Mouse (Mus musculus) granulocyte monocyte progenitor cell, adult 5-6 weeks (primary cell): Measurements from ENCODE around the gene Bean1. TPM values are rescaled to one million over a fixed set of nuclear protein-coding genes. Genes with fewer than 3 reads are reported as not detected.

Experiments
- ATAC-seq: replicated peaks from 2 replicates; pipeline ENCODE4 v1.8.0; 2016; ENCODE audit warnings: mild to moderate bottlenecking, moderate TSS enrichment, inconsistent platforms; ENCODE audit not compliant: poor library complexity, severe bottlenecking
- total RNA-seq, 2 experiments: library from RNA; stranded (forward) in 1 of 2; stranded (reverse) in 1 of 2; fragments of 200-712, 200-1000 nt in 1 of 2; fragments of >200 nt in 1 of 2; fragmentation: Nextera tagmentation in 1 of 2; gene quantifications; 2 replicates each; pipeline ENCODE4 v1.2.3; 2014 to 2017

Bean1 gene
- total RNA-seq, 2 experiments from 2014 or later, result not detected

DNA sequence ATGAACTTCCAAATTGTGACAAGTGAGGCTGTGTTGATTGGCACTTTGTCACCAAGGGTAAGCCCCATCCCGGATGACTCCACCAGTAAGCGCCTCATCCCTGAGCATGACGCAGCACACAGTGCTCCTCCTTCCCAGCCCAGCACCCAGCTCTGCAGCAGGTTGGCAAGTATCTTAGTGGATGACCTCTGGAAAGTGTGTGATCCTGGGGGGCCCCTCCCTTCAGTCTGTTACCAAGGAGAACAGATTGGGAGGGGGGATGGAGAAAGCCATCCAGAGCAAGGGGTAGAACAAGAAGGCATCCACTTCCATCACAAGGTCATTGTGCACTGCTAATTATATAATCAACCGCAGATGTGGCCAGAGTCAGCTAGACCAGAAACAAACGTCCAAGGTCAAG is 9.5 kb upstream of the Bean1 start:
- ATAC-seq, result no peak

DNA sequence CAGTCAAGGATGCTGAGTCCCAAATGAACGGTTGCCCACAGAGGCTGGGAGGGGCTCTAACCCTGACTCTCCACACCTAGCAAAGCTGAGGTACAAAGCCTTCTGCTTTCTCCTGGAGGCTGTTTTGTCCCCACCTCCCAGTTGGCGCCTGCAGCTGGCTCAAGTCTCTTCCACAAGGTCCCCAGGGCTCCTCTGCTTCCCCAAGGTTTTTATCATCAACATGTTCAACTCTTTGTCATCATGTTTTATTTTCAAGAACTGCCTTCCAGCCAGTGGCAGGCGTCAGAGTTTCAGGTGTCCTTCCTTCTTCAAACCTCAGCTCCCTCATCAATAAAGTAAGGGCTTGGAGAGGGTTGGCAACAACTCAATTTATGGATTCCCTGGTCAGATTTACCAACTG is 781 bp upstream of the Bean1 start:
- no peak for ATAC-seq

DNA sequence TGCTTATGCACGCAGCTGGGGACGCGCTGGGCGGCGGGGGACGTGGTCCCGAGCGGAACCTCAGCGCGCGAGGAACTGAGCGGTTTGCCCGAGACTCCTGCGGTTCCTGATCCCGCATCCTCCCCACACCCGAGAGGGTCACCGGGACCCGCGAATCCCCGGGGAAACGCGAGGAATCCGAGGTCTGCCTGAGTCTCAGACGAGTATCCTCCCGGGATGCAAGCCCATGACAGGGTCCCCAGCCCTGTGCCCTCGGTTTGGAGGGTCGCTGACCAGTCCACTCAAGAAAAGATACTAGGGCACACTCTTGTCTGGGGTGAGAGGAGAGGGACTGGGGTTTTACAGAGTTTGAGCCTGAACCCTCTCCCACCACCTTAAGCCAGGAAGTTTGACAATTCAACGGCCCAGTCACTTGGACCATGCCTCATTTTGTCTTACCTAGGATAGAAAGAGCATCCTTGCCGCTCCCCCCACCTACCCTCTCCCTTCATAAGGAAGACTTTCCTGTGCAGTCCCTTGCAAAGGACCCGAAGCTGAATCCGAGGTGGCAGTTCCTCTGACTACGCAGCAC is 893 bp downstream of the Bean1 start:
- peak; percentile 23; the same call in 1 of the 2 replicates for ATAC-seq

DNA sequence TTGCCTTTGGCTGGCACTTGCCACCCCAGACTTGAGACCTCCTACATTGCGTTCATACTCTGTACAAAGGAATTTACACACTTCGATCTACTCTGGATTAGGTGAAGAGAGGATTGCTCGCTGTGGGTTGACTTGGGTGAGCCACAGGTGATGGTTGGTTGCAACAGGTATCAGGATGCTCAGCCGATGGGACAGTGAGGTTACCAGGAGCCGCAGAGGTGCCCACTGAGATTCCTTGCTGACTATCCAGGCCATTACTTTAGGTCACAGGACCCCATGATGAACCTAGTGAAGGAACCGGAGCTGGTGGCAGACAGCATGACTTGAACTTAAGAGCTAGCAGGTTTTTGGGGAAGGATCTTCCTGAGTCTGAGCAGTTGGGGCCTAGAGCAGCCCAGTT is 2.2 kb downstream of the Bean1 start:
- ATAC-seq, result no peak

DNA sequence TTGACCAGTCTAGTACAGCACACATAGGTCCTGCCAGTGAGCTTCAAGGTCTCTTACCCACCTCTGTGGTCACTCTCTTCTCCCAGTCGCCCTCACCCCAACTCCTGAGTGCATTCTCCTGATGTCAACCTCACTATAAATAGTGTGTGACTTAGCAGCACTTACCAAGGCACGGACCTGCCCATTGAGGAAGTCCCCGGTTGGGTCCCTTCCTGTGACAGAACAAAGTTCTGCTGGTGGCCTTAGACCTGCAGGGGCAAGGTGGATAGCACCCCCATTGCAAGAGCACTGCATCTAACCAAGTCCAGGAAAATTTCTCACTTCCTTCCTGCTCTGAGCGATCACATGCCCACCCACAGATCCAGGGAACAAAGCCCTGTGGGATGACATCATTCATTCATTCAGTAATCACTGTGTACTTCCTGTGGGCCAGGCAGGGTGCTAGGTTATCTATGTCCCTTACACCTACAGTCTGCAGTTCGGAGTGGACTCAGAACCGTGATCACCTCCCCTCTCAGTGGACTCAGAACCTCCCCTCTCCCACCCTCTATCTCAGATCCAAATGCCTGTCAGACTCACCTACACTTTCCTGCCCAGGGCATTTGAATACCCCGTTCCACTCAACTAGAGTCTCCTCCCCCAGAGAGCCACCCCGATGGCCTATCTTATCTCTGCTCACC is 5.7 kb downstream of the Bean1 start:
- peak; percentile 60 for ATAC-seq

DNA sequence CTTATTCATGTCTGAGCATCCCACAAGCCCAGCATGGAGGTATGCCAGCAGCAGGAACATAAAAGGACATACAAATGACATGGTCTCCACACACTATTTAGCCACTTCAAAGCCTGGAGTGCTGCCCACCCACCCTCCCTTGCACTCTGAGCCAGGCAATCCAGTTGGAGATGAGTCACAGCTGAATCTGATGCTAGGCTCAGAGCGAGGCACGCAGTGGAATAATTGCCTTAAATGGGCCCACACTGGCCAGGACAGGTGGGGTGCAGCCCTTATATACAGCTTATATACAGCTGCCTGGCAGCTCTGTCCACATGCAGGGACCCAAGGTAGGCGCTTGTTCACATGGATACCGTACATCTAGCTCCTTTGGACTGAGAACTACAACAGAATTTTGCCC is 6.8 kb downstream of the Bean1 start:
- no peak for ATAC-seq

DNA sequence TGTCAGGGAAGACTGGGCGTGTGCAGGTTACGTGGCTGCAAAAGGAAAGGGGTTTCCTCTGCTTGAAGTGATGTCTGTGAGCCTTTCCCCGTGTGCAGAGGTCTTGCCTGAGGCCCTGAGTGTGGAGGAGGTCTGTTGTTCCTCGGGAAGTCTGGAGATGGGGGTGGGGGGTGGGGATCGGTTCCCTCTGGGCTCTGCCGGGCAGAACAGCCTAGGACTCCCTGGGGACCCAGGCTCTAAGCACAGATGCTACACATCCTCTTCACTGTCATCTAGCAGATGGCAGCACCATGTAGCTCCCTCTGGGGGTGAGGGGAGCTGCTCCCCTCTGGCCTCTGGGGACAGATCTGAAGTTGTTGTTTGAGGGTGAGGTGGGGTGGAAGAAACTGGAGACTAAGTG is 14.7 kb downstream of the Bean1 start:
- no peak for ATAC-seq

DNA sequence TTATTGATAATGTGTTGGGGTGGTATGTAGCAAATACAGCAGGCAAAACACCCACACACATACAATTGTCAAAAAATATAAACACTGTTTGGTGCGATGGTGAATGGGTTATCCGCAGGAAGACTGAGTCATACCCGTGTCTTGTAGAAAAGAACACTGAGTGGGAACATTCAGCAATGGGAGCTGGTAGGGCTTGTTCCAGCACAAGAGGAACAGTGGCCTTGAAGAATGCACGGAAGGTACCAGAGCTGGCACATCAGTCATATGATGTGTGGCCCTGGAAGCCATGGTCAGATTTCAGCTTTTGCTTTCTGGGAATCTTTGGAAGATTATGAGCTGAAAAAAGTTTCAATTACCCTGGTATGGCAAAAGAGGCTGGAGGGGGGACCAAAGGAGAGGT is 16.6 kb downstream of the Bean1 start:
- ATAC-seq, result no peak

DNA sequence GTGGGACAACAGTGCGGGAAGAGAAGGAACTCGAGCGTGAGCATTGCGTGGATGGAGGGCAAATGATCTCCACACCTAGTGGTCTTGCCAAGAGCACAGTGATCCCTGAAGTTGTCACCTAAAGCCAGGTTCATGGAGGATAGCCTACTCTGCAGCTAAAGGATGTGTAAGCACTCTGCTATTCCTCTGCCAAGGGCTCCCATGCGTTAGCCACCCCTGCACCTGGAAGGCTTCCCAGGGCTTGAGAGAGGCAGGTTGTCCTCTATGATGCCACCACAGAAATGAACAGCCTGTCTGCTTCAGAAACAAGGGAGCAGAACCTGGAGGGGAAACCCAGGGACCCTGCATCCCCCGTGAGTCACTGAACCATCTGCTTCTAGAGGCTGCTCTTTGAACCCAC is 17.4 kb downstream of the Bean1 start:
- no peak for ATAC-seq

DNA sequence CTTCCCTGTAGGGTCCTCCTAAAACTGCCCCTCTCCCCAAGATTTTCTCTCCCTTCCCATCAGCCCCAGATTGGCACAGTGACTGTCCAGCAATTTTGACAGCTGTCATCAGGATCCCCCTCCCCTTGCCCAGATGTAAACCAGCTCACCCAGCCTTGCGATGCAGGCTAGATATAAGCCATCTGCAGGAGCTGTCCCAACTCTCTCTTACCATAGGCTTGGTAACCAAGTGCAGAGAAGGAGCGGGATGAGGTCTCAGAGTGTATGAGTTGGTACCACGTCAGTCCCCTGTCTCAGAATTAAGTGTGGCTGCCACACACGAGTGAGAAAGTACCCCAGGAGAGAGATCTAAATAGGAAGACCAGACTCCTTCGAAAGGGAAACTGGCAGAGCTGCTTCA is 18.2 kb downstream of the Bean1 start:
- ATAC-seq, result no peak

DNA sequence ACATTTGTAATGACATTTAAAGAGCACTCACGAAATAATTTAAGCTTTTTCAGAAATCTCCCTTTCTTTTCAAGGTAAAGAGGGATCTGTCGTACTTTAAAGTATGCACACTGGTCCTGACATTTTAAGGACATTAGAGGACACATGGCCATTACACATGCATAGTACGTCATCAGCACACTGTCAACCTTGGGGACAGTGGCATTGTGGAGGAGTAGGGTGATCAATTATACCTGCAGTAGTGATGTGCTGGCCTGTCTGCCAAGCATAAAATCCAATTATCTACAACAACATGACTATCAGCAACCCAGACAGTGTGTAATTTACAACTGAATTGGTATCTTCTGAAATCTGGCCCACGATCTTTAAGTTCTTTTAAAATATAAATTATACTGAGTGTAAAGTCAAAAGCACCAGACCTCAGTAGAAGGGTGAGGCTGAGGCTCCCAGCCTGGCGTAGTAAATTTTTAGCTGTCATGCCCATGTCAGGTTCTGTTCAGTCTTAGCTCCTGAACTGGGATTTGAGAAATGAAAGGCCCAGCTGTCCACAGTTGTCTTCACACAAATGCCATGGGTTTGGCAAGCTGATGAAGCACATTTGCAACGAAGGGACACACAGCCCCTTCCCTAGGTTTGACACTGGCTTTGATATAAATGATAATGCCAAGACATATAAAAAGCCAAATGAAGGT is 20.7 kb downstream of the Bean1 start:
- ATAC-seq, result no peak

DNA sequence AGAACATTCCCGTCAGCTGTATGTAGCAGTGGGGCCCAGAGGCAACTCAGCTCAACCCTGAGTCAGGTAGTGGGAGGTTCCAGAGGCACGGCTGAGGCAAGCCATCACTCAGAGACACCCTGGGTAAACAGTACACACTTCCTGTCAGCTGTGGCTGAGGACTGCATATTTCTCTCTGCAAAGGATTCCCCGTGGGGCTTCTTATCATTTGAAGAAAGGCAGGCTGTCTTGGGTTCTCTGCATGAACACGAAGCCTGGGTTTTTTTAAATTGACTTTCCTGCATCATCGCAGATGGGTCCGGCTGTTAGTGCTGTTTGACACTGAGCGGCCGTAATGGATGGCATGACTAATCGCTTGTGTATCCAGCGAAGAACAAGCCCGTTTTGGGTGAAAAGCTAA is 21.3 kb downstream of the Bean1 start:
- ATAC-seq, result no peak

DNA sequence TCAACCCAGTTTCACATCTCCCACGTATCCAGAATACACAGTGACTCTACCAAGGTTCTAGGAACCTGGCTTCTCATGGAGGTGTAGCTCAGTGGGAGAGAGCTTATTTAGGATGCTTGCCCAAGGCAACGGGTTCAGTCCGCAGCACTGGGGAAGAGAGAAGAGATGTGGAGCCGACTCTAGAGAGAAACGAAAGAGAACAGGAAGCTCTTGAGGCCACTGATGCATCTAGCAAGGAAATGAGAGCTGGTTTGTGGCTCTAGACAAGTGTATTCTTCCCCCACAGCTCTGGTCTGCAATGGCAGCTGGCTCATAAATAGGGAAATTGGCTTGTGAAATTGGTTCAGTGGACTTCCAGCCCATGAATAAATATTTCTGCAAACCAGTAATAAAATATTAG is 29.6 kb downstream of the Bean1 start:
- peak; percentile 94 for ATAC-seq

DNA sequence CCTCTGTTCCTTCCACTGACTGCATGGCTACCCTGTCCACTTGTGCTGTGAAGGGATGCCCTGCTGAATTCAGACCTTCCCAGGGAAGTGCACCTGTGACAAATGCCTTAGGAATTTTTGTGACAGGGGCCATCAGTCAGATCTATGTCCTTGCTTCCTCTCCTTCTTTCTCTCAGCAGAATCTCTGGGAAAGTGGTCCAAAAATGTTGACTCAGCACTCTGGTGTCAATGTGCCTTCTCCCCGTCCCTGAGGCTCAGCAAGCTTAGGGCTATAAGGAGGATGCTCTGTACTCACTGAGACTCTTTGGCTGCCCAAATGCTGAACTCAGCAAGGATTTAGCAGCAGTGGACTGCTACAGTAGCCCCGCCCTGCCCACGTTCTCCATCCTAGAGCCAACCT is 31.4 kb downstream of the Bean1 start:
- no peak for ATAC-seq

DNA sequence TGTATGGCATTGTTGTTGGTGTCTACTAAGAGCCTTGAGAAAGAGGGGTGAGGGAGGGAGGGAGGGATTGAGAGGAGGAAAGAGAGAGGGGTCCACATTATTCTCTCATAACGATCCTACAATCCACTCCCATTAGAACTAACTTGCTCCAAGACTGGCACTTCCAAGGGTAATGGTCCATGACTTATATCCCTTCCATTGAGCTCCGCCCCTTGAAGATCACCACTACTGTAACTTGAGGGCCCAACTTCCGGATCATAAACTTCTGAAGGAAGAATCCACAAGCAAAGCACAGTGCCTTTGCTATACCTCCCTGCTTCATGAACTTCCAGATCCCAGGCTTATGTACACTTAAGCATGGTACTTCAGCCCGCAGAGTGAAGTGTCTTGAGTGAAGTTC is 32.1 kb downstream of the Bean1 start:
- no peak for ATAC-seq

DNA sequence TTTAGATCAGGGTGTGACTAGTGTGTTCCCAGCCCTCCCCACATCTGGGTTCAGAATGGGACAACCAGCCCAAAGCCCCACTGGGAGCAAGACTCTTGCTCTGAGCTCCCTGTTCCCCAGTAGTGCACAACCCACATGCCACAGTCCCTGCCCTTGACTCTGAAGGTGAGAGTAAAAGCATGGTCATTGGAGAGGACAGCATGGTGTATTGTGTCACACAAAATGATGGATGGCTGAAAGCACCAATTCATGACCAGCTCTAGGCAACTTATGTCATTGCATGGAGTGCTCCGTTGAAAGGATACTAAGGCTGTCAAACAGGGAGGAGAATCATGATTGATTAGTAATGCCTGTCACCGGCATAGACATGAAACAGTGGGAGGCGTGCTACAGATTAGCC is 35.0 kb downstream of the Bean1 start:
- no peak for ATAC-seq

DNA sequence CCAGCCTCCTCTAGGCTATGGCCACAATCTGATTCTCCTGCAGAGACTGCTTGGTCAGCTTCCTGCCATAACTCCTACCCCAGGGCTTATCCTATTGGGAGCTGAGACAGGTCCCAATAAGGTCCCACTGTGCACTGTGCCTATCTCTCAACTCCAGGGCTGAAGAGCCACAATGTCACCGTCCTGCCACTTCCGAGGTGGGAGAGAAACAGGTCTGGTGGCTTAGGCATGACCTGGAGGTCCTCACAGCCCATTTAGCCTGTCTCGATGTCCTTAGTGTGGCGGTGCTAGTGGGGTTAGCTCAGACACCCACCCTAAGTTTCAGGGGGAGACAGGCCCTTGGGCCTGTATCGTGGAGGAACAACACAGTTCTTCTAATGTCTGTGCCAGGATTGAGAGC is 47.4 kb downstream of the Bean1 start:
- ATAC-seq, result no peak

DNA sequence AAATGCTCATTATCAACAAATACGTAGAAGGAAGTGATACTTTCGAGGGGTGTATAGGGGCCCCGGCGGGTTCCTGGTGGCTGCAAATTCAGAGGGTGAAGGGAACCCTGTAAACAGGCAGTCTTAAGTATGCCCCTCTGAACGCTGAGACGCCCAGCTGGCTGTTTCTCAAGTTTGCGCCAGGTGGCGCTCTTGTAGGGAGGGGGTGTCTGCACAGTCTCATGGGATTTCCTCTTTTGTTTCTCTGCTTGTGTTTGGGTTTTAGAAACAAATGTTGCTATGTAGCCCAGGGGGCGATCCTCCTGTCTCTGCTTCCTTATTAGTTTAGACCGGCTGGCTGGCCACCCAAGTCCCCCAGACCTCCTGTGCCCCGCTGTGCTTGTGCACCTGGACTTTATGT is 48.8 kb downstream of the Bean1 start:
- peak; percentile 87 for ATAC-seq

DNA sequence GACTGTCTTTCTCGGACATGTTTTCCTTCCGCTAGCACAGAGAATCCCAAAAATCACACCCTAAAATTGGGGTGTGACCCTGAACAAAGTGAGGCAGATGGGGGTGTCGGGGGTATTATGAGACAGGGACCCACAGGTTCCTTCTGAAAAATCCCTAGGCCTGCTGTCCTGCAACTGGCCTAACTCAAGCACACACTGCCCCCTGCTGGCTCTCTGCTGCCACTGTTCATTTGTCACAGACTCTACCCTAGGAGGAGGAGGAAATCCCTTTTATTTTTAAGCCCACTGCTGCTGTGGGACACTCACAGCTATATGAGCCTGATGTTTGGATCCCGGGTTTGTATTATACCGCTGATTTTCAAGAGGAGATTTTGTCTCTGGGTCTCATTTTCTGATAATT is 49.6 kb downstream of the Bean1 start:
- ATAC-seq, result peak; percentile 67

DNA sequence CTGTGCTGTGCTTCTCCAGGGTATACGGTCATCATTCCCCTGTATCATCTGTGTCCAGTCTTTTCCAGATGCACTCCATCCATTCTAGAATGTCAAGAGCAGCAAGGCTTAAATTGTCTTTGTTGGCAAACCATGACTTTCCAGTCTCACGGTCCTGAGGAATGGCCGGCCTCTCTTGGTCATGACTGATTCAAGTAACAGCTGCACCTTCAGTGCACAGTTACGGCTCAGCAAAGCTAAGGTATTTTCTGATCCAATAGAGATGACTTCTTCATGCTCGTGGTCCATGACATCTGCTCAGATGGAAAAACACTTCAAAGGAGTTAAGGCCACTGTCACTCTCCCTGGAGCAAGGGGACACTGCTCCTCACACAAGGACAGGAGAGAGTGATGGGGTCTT is 56.8 kb downstream of the Bean1 start:
- ATAC-seq, result no peak

DNA sequence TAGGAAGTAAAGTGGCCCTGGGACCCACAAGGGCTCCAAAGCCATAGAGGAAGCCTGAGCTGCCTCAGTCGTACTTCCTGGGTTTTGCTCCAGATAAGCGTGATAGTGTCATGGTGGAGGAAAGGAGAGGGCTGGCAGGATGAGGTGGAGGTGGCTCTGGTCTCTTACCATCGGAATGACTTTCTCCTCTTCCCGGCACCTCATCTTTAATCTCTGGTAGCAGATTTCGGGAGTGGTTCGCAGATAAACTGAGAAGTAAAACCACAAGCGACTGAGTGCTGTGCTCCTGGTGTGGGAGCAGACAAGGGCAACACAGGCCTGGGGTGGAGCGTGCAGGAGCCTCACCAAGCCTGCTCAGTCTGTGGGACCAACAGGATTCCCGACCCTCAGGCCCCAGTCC is 60.1 kb downstream of the Bean1 start:
- no peak for ATAC-seq

DNA sequence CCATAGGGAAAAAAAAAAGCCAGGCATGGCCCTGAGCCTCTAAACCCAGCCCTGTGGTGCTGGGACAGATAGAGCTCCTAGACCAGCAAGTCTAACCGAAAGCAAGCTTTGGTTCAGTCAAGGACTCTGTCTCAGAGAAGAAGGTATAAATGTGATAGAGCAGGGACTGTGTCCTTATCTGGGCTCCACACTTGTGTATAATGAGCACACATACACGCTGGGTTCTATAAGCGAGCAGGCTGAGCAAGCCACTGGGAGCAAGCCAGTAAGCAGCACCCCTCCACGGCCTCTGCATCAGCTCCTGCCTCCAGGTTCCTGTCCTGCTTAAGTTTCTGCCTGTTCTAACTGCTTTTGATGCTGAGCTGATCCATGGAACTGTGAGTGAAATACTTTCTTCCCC is 61.8 kb downstream of the Bean1 start:
- ATAC-seq, result no peak
